Mouse (Mus musculus): ENCODE measurements around the gene Zdhhc22.

DNA sequence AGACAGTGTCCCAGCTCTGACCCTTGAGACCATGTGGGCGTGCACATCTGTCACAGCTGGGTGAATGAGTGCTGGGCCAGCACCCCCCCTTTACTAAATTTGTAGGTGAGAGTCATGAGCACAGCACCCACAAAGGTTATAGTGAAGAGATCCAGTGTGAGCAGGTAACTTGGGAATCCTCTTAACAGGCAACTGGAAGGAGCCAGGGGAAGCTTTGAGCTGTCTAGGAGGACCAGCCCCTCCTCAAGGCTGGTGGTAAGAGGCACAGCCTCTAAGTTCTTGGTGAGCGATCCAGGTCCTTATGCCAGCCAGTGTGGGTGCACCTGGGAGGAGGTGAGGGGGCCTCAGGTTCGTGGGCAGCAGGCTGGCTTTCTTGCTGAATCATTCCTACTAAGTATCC lies 13.4 kb upstream of the Zdhhc22 start:
- no peak for TF ChIP-seq EP300 (IDR thresholded peaks at IDR 0.05; ENCODE audit: low read depth in 1 of 2, low read length in 2 of 2)
- TF ChIP-seq USF1 (IDR thresholded peaks at IDR 0.05; ENCODE audit: low read depth, low read length), result no peak
